Mouse (Mus musculus): ENCODE data around the gene Lrrc2.

DNA sequence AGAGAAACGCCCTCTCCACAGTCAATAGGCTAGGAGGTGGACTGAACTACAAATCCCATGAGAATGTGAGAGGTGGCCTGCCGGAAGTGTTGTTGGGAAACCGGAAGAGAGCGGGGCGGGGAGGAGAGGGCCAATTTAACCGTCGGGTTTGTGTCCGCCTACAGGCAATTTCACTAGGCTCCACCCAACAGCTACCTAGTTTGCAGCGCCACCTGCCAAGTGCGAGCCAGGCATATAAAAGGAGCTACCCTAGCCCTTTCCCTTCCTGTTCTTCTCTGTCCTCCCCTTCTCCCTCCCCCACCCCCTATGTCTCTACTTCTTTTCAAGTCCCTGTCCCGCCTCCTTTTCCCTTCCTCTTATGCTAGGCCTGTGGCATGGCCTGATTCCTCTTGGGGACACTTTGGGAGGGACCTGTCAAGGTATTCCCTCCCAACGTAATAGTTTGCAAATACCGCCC lies 43.4 kb downstream of the Lrrc2 start:
- TF ChIP-seq FLI1 (IDR thresholded peaks at IDR 0.05; ENCODE audit: low read length) = no peak
- no peak for TF ChIP-seq GATA1 (IDR thresholded peaks at IDR 0.05; ENCODE audit: borderline replicate concordance, low read length)

Data from megakaryocyte, embryonic 14.5 days (primary cell).